Mouse (Mus musculus) brain, embryonic 14.5 days (tissue): ENCODE measurements around the gene Kars.

Source experiments
- CTCF ChIP-seq: fragments of 200-500 bp; IDR thresholded peaks from 2 replicates; pipeline ENCODE4 v1.5.1; 2012; ENCODE audit warnings: inconsistent platforms, mild to moderate bottlenecking, moderate library complexity, borderline replicate concordance; ENCODE audit not compliant: insufficient read depth, insufficient read length; ENCODE audit errors: extremely low read depth
- POLR2A ChIP-seq: fragments of 200-500 bp; IDR thresholded peaks from 2 replicates; pipeline ENCODE4 v1.6.1; 2012; ENCODE audit warnings: mild to moderate bottlenecking, inconsistent platforms, borderline replicate concordance; ENCODE audit not compliant: poor library complexity, insufficient read depth, insufficient read length, severe bottlenecking; ENCODE audit errors: extremely low read depth

DNA sequence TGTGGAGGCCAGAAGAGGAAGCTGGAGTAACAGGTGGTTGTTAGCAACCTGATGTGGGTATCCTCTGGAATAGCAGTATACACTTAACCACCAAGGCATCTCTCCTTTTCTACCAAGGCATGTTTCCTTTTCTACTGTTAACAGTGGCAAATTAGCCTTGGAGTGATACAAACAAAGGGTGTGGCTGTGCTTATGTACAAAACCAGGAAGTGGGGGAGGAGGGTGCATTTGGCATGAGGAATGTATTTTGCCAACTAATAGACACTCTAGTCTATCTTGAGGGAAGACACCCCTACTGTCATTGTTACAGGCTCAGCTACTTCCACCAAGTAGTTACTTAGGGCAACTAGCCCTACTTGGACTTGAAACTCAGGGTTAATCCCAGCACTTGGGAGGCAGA is 6.4 kb downstream of the Kars start:
- TF ChIP-seq CTCF (no peak), POLR2A (no peak)
